In genomic region chr7:123850272-123851197, GRCm38 (mm10) we compare ENCODE assay signal across 10 mouse cellular contexts.
DNase-seq lines count a peak whose midpoint lies in the region; ATAC-seq and TF ChIP-seq lines count a peak whose summit lies in the region.
"Had no signal": no experiment of that assay in that cellular context is flagged by ENCODE, and none has a peak within 500 bp of the region (broad histone marks: within the 10 kb centered on the region; RNA-seq: fewer than 3 reads in every experiment).

No protein-coding gene starts in this region.

- H3K9ac ChIP-seq in intestine, postnatal 0 days (ENCODE audit: low read depth, low read length): no peak overlapping the region
- H3K9ac ChIP-seq in intestine, embryonic 16.5 days (ENCODE audit: low read depth, low read length): no peak overlapping the region
- no peak overlapping the region for H3K9ac ChIP-seq in midbrain, postnatal 0 days (replicated peaks; ENCODE audit: low read length, poor library complexity, severe bottlenecking)
- no peak overlapping the region for H3K9ac ChIP-seq in midbrain, embryonic 11.5 days (ENCODE audit: low read length)
- no peak overlapping the region for H3K9ac ChIP-seq in forebrain, embryonic 11.5 days (ENCODE audit: low read length)
- H3K9ac ChIP-seq: embryonic facial prominence, embryonic 12.5 days had no signal

- H3K4me2 ChIP-seq in intestine, postnatal 0 days (replicated peaks; ENCODE audit: low read depth): no peak overlapping the region
- H3K4me2 ChIP-seq in intestine, embryonic 16.5 days (ENCODE audit: low read depth, low read length): no peak overlapping the region
- no peak overlapping the region for H3K4me2 ChIP-seq in midbrain, postnatal 0 days (ENCODE audit: low read depth, low read length, poor library complexity, severe bottlenecking)
- no peak overlapping the region for H3K4me2 ChIP-seq in midbrain, embryonic 11.5 days
- H3K4me2 ChIP-seq in forebrain, embryonic 11.5 days (ENCODE audit: low read depth, low read length, severe bottlenecking): no peak overlapping the region
- H3K4me2 ChIP-seq: embryonic facial prominence, embryonic 12.5 days had no signal

- peak; percentile 25 for DNase-seq in midbrain, postnatal 0 days (ENCODE audit: low spot score)
- no peak for DNase-seq in midbrain, embryonic 11.5 days (ENCODE audit: low spot score, missing footprints)
- peak; percentile 5 for DNase-seq in cerebellum, adult 8-10 months
- DNase-seq in retina, postnatal 7 days (ENCODE audit: low read depth, low spot score): peak; percentile 17
- no peak for DNase-seq in right cerebral cortex, postnatal 25 days
- DNase-seq in forebrain, embryonic 11.5 days (ENCODE audit: low spot score): no peak

- H3K36me3 ChIP-seq in intestine, postnatal 0 days (ENCODE audit: control insufficient read depth, insufficient read depth): no peaks in the 10 kb centered on the region
- H3K36me3 ChIP-seq in intestine, embryonic 16.5 days (ENCODE audit: control insufficient read depth, insufficient read depth, low read length): no peaks in the 10 kb centered on the region
- H3K36me3 ChIP-seq in midbrain, postnatal 0 days (ENCODE audit: insufficient read depth, low read length): no peaks in the 10 kb centered on the region
- no peaks in the 10 kb centered on the region for H3K36me3 ChIP-seq in midbrain, embryonic 11.5 days (ENCODE audit: control insufficient read depth, insufficient read depth, low read length)
- H3K36me3 ChIP-seq in forebrain, embryonic 11.5 days (ENCODE audit: control insufficient read depth, insufficient read depth, low read length): no peaks in the 10 kb centered on the region
- H3K36me3 ChIP-seq: embryonic facial prominence, embryonic 12.5 days had no signal

- no peaks in the 10 kb centered on the region for H3K27me3 ChIP-seq in intestine, postnatal 0 days (replicated peaks; ENCODE audit: control insufficient read depth, insufficient read depth, low read length)
- H3K27me3 ChIP-seq in intestine, embryonic 16.5 days (replicated peaks; ENCODE audit: control insufficient read depth, insufficient read depth, low read length): no peaks in the 10 kb centered on the region
- H3K27me3 ChIP-seq in midbrain, postnatal 0 days (ENCODE audit: insufficient read depth, low read length): no peaks in the 10 kb centered on the region
- no peaks in the 10 kb centered on the region for H3K27me3 ChIP-seq in midbrain, embryonic 11.5 days (ENCODE audit: control insufficient read depth, insufficient read depth, low read length)
- H3K27me3 ChIP-seq in forebrain, embryonic 11.5 days (ENCODE audit: control insufficient read depth, insufficient read depth, low read length): no peaks in the 10 kb centered on the region
- H3K27me3 ChIP-seq: embryonic facial prominence, embryonic 12.5 days had no signal

- H3K27ac ChIP-seq in intestine, postnatal 0 days (ENCODE audit: low read depth, low read length): no peak overlapping the region
- no peak overlapping the region for H3K27ac ChIP-seq in intestine, embryonic 16.5 days (ENCODE audit: low read length)
- no peak overlapping the region for H3K27ac ChIP-seq in midbrain, postnatal 0 days (ENCODE audit: low read depth, low read length)
- H3K27ac ChIP-seq in midbrain, embryonic 11.5 days (ENCODE audit: low read depth, low read length): no peak overlapping the region
- H3K27ac ChIP-seq in forebrain, embryonic 11.5 days (ENCODE audit: low read depth, low read length): no peak overlapping the region
- H3K27ac ChIP-seq: embryonic facial prominence, embryonic 12.5 days; macrophage had no signal

- H3K4me1 ChIP-seq in intestine, postnatal 0 days (replicated peaks; ENCODE audit: control insufficient read depth, insufficient read depth, low read length): no peaks in the 10 kb centered on the region
- H3K4me1 ChIP-seq in intestine, embryonic 16.5 days (ENCODE audit: control insufficient read depth, insufficient read depth, low read length): no peaks in the 10 kb centered on the region
- peaks cover 4% of the 10 kb centered on the region; the same call in 1 of the 2 replicates for H3K4me1 ChIP-seq in midbrain, postnatal 0 days (ENCODE audit: insufficient read depth, low read length)
- no peaks in the 10 kb centered on the region for H3K4me1 ChIP-seq in midbrain, embryonic 11.5 days (ENCODE audit: control insufficient read depth, insufficient read depth, low read length)
- peaks cover 2% of the 10 kb centered on the region; the same call in 1 of the 2 replicates for H3K4me1 ChIP-seq in forebrain, embryonic 11.5 days (replicated peaks; ENCODE audit: control insufficient read depth, insufficient read depth, low read length)
- H3K4me1 ChIP-seq: embryonic facial prominence, embryonic 12.5 days had no signal

- H3K4me3 ChIP-seq in intestine, postnatal 0 days (ENCODE audit: low read depth, low read length): no peak overlapping the region
- no peak overlapping the region for H3K4me3 ChIP-seq in intestine, embryonic 16.5 days (ENCODE audit: low read length)
- H3K4me3 ChIP-seq in midbrain, postnatal 0 days (ENCODE audit: low read depth, low read length): no peak overlapping the region
- no peak overlapping the region for H3K4me3 ChIP-seq in midbrain, embryonic 11.5 days (ENCODE audit: low read depth, low read length)
- no peak overlapping the region for H3K4me3 ChIP-seq in forebrain, embryonic 11.5 days (ENCODE audit: low read depth, low read length)
- H3K4me3 ChIP-seq: embryonic facial prominence, embryonic 12.5 days had no signal

- peak; percentile 39 for TF ChIP-seq CTCF in intestine, postnatal 0 days (IDR thresholded peaks at IDR 0.05; ENCODE audit: low read depth)
- TF ChIP-seq CTCF in midbrain, postnatal 0 days (IDR thresholded peaks at IDR 0.05): peak; percentile 31; the same call in 1 of the 2 replicates

- H3K9me3 ChIP-seq in intestine, postnatal 0 days (ENCODE audit: control insufficient read depth): no peaks in the 10 kb centered on the region
- no peaks in the 10 kb centered on the region for H3K9me3 ChIP-seq in intestine, embryonic 16.5 days (ENCODE audit: control insufficient read depth, low read length)
- H3K9me3 ChIP-seq in midbrain, postnatal 0 days (ENCODE audit: low read length): no peaks in the 10 kb centered on the region
- no peaks in the 10 kb centered on the region for H3K9me3 ChIP-seq in midbrain, embryonic 11.5 days (ENCODE audit: control insufficient read depth, low read length)
- H3K9me3 ChIP-seq in forebrain, embryonic 11.5 days (ENCODE audit: control insufficient read depth, low read length): no peaks in the 10 kb centered on the region
- H3K9me3 ChIP-seq: embryonic facial prominence, embryonic 12.5 days had no signal

- no peak for ATAC-seq in intestine, postnatal 0 days
- no peak for ATAC-seq in intestine, embryonic 16.5 days
- ATAC-seq in midbrain, postnatal 0 days (ENCODE audit: low FRiP score): no peak
- ATAC-seq in midbrain, embryonic 11.5 days (ENCODE audit: low FRiP score): no peak
- ATAC-seq in forebrain, embryonic 11.5 days (replicated peaks; ENCODE audit: low FRiP score): no peak

- WGBS in intestine, postnatal 0 days: 80% methylated on average over 10 of the region's 10 CpGs
- 78% methylated on average over 10 of the region's 10 CpGs for WGBS in intestine, embryonic 16.5 days
- 72% methylated on average over 10 of the region's 10 CpGs for WGBS in midbrain, postnatal 0 days
- WGBS in midbrain, embryonic 11.5 days: 80% methylated on average over 10 of the region's 10 CpGs
- WGBS in forebrain, embryonic 11.5 days: 76% methylated on average over 10 of the region's 10 CpGs

Comparison
In these comparisons a context has a peak if more than half of its experiments do, and no peak if none do; other contexts are left out.
1. DNase-seq: peak in midbrain, postnatal 0 days (single experiment), cerebellum, adult 8-10 months (single experiment) and retina, postnatal 7 days (single experiment); none in midbrain, embryonic 11.5 days (single experiment), right cerebral cortex, postnatal 25 days (single experiment) and forebrain, embryonic 11.5 days (single experiment).